Mouse (Mus musculus): Measurements from ENCODE around the gene Slc26a11. TPM values are rescaled to one million over a fixed set of nuclear protein-coding genes. Genes with fewer than 3 reads are reported as not detected.

The Slc26a11 gene
- polyA plus RNA-seq (2012; rRNA removed) = 2.6 and 3.3 TPM in 2 replicates

DNA sequence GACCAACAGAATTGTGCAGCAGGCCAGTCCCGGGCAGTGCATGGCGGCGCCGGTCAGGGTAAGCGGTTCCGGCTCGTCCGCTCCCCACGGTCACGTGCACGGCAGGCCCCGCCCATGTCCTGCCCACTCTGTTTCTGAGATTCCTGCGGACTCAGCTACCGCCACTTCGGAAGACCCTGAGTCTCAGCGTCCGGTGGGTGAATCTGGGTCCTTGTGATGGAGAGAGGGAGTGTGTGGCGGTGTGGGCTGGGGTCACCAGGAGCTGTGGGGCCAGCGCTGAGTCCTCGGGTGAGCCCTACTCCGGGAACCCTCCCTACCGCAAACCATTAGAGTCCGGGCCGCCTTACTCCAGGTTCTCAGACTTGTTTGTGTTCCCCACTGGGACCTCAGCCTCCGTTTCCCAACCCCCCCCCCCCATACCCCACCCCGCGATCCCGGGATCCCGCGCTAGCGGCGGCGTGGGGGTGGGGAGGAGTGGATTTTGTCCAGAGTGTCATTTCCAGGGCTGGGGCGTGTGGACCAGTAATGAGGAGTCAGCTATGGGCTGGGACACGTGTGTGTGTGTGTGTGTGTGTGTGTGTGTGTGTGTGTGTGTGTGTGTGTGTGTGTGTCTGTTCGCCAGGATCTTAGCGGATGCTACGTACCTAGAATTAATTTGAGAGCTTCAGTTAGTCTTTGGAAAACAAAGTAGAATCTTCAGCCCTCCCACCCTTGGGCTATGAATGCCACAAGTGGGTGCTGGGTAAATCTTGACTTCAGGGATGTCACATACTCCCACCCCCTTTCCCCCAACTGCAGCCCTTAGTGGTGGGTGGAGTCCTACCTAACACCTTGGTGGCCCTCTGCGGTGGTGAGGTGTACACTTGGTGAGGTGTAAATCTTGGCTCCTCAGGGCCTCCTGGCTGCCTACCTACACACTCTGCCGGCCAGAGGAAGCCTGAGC, at the start of gene Slc26a11, which contains the start of gene Sgsh:
Slc26a11 (plus strand) TSS at position 115 of the 943 bp plus-strand sequence.
Sgsh (minus strand) TSS at position 94 of the 943 bp plus-strand sequence.

DNA sequence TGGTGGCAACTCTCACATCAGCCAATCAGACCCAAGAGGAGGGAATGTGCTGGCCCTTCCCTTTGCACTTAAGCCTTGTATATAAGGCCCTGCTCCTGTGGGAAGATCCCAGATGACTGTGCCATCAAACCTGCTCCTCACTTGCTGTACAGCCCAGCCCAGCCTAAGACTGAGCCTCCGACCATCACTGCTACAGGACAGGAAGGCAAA, 47.8 kb upstream of the Slc26a11 start, which contains the start of gene Card14:
Card14 (plus strand) TSS at position 111 of the 210 bp plus-strand sequence.

DNA sequence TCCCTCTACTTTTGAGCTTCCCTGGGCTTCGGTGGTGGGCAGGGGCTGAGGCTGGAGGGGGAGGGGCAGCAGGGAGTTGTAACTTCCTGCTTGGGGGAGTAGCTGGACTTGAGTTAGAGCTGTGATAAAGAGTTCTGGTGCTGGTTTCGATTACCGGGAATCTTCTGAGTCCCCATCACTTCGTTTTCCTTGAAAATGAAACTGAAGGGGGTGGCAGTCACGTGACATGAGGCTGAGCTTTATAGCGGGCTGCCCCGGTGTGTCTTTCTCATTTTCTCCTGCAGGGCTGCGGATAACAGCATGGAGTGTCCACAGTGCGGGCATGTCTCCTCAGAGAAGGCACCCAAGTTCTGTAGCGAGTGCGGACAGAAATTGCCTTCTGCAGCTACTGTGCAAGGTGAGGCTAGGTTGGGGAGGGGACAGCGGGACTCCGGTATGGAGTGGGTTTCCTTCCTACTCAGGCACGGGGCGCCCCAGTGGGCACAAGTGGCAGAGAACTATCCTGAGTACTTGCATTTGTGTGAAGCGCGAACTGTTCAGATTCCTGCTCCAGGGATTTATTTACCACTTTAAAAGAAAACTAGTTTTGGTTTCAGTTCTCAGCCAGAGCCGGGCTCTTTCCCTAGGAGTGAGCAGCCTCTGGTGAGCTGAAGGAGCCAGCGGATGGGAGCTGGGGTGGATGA, 37.6 kb downstream of the Slc26a11 start, which contains the start of gene Rnf213:
Rnf213 (plus strand) TSS at position 301 of the 683 bp plus-strand sequence.

Other genes with a start within 250 kb of the Slc26a11 start
- 2.0 and 2.6 TPM in 2 replicates for gene Tbc1d16, start 127.1 kb upstream of the Slc26a11 start, polyA plus RNA-seq (2012; rRNA removed)
- gene Ccdc40, start 127.0 kb upstream of the Slc26a11 start, polyA plus RNA-seq (2012; rRNA removed) = 0.48 and 0.50 TPM in 2 replicates
- gene Gaa, start 87.7 kb upstream of the Slc26a11 start, polyA plus RNA-seq (2012; rRNA removed) = 25.5 and 31.5 TPM in 2 replicates
- 64.6 and 73.0 TPM in 2 replicates for gene Eif4a3, start 55.5 kb upstream of the Slc26a11 start, polyA plus RNA-seq (2012; rRNA removed)
- 0.15 and 0.22 TPM in 2 replicates for gene Card14, start 47.8 kb upstream of the Slc26a11 start, polyA plus RNA-seq (2012; rRNA removed)
- gene Sgsh, start within 50 bp of the Slc26a11 start, polyA plus RNA-seq (2012; rRNA removed) = 1.5 and 1.6 TPM in 2 replicates
- gene Rnf213, start 37.5 kb downstream of the Slc26a11 start, polyA plus RNA-seq (2012; rRNA removed) = 29.1 and 33.7 TPM in 2 replicates
- 4.2 and 4.5 TPM in 2 replicates for gene Endov, start 135.8 kb downstream of the Slc26a11 start, polyA plus RNA-seq (2012; rRNA removed)
- gene Nptx1, start 192.2 kb downstream of the Slc26a11 start, polyA plus RNA-seq (2012; rRNA removed) = 0.01 TPM in 1 of 2 replicates, not detected in the other
- 4.5 and 5.2 TPM in 2 replicates for gene Rptor, start 247.3 kb downstream of the Slc26a11 start, polyA plus RNA-seq (2012; rRNA removed)

Measured in liver, embryonic 18 days (tissue).